Mouse (Mus musculus) forebrain, embryonic 10.5 days (tissue): ENCODE results near the gene Egfem1. TPM values are rescaled to one million over a fixed set of nuclear protein-coding genes. Genes with fewer than 3 reads are reported as not detected.

Experiments used
- DNase-seq: peaks from one replicate; pipeline ENCODE4 v3.0.0-alpha.2; 2017; ENCODE audit warnings: low spot score; ENCODE audit errors: extremely low spot score
- H3K27ac ChIP-seq: fragments of 300-500 bp; sonication (generic); 2 replicates; pipeline ENCODE4 v1.5.1; 2016; ENCODE audit warnings: mild to moderate bottlenecking
- H3K27me3 ChIP-seq: fragments of 300-500 bp; sonication (generic); 2 replicates; pipeline ENCODE4 v1.6.1; 2016; ENCODE audit warnings: mild to moderate bottlenecking; ENCODE audit not compliant: poor library complexity, severe bottlenecking
- H3K36me3 ChIP-seq: fragments of 300-500 bp; sonication (generic); replicated peaks from 2 replicates; pipeline ENCODE4 v1.6.1; 2016; ENCODE audit warnings: mild to moderate bottlenecking, moderate library complexity
- H3K4me1 ChIP-seq: fragments of 300-500 bp; sonication (generic); 2 replicates; pipeline ENCODE4 v1.6.1; 2016
- H3K4me3 ChIP-seq: fragments of 300-500 bp; sonication (generic); 2 replicates; pipeline ENCODE4 v1.5.1; 2016; ENCODE audit warnings: mild to moderate bottlenecking, moderate library complexity
- H3K9me3 ChIP-seq: fragments of 300-500 bp; sonication (generic); 2 replicates; pipeline ENCODE4 v1.6.1; 2016; ENCODE audit warnings: mild to moderate bottlenecking, moderate library complexity
- WGBS: fragments of 180-500 bp; shearing (Covaris S2); methylation state at CpG from one replicate; pipeline ENCODE4 v1.1.7; 2016; 5-methylcytosine and 5-hydroxymethylcytosine counted together
- polyA plus RNA-seq: library from polyadenylated mRNA; unstranded; fragments of >200 nt; fragmentation: Nextera tagmentation; extraction: Ambion mirVana; gene quantifications from 2 replicates; pipeline ENCODE4 v1.2.1, GENCODE M21; 2016

Gene Egfem1
- polyA plus RNA-seq, 1 experiment from 2014 or later, result 4.0 TPM

DNA sequence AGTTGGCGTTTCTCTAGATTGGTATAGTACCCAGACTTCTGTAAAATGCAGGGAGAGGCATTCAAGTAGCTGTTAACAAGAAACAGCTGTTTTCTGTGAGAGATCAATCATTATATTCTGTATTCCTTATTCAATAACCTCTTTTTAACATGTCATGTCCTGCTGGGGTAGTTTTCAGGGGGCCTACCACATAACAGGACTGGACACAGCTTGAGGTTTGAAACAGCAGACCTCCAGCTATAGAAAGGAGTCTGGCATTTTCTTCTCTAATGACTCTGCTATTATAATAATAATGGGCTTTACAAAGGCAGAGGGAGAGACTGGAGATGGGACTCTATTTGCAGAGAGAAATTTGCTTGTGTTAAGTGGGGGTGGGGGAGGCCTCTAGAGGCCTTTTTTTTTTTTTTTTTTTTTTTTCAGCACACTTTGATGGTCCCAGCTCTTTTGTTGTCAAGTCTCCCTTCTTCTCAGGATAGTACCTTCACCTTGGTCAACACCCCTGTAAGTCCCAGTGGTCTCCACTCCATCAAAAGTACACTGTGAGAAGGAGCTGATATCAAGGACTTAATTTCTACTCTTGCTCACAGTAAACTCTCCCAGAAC, 459.8 kb downstream of the Egfem1 start:
- 25% methylated on average over 1 of the region's 1 CpGs for whole genome bisulfite sequencing
- Histone ChIP-seq H3K4me3 (no peak overlapping the region), H3K27me3 (no peaks in the 10 kb centered on the region), H3K36me3 (no peaks in the 10 kb centered on the region), H3K9me3 (no peaks in the 10 kb centered on the region), H3K4me1 (peaks cover 40% of the 10 kb centered on the region), H3K27ac (peak overlapping the region; percentile 63; the same call in 1 of the 2 replicates)
- peak; percentile 17 for DNase-seq

DNA sequence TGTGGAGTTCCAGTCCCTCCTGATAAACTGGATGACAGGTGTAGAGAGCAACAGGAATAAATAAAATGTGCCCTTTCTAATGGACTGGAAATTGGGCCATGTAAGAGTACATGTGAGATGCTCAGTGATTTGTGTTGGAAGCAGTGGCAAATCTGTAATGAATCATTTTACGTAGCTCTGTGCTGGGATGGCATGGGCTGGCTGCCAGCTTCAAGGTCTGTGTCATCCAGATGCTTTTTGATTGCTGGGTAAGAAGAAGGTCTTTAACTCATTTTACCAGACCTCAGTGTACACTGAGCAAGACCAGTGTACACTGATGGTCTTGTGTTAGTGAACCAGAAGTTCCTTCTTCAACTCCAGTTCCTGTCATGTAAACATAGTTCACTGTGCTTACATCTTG, 462.2 kb downstream of the Egfem1 start:
- Histone ChIP-seq H3K36me3 (no peaks in the 10 kb centered on the region), H3K27me3 (no peaks in the 10 kb centered on the region), H3K4me1 (peaks cover 31% of the 10 kb centered on the region), H3K27ac (no peak overlapping the region), H3K9me3 (no peaks in the 10 kb centered on the region), H3K4me3 (no peak overlapping the region)
- DNase-seq, result no peak
- WGBS, result 91% methylated on average over 1 of the region's 1 CpGs

DNA sequence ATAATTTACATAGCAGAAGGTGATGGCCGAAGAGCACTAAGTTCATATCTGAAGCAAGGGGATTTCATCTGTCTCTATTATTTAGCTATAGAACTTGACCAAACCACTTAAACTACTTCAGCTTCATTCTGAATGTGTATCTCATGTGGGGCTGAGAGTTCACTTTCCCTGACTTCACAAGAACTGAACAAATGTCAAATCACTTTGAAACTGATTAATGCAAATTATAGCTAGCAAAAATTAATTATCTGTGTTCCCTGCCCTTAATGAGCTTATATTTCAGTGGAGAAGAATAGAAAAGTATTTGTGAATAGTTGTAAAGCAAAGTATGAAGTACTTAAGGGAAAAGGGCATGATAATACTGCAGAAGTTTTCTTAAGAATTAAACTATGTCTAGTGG, 481.3 kb downstream of the Egfem1 start:
- no peak overlapping the region for H3K27ac ChIP-seq
- no peaks in the 10 kb centered on the region for H3K36me3 ChIP-seq
- no peak for DNase-seq
- H3K4me1 ChIP-seq, result no peaks in the 10 kb centered on the region
- H3K27me3 ChIP-seq, result no peaks in the 10 kb centered on the region
- H3K9me3 ChIP-seq, result no peaks in the 10 kb centered on the region
- no peak overlapping the region for H3K4me3 ChIP-seq
- WGBS, result 98% methylated on average over 1 of the region's 1 CpGs

DNA sequence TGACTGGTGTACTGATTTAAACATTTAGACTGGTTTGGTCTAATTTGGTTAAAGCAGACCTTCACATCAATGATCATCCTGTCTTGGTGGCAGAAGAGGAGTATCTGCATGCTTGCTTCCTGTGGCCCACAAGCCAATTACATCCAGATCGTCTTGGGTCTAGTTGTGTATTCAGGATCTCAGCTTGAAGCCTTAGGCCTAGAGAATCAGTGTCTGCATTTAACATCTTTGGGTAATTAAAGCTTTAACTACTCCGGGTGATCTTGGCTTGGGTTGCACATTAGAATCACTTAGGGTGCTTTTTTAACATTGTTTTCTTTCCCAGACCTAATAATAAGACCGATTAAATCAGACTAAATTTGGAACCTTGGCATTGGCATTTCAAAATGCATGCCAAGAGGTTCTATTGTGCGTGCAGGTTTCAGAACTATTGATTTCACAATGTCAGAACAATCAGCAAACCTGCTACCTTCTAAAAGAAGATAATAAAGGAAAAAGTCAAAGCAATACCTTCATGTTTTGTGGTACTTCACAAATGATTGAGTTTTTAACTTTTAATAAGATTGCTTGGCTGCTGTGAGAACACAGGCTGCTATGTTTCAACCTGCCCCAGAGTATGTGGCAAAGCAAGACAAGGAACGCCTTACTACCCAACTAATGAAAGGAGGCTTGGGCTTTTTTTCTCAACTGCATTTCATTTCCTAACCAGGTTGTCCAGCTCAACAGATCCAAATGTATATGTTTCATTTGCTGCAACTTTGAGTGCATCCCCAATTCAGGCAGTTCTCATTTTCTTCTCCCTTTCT, 496.4 kb downstream of the Egfem1 start:
- 50% methylated on average over 5 of the region's 5 CpGs for WGBS
- H3K36me3 ChIP-seq, result no peaks in the 10 kb centered on the region
- H3K27ac ChIP-seq, result no peak overlapping the region
- peaks cover 6% of the 10 kb centered on the region for H3K4me1 ChIP-seq
- H3K27me3 ChIP-seq, result no peaks in the 10 kb centered on the region
- no peaks in the 10 kb centered on the region for H3K9me3 ChIP-seq
- H3K4me3 ChIP-seq, result no peak overlapping the region
- DNase-seq, result no peak

DNA sequence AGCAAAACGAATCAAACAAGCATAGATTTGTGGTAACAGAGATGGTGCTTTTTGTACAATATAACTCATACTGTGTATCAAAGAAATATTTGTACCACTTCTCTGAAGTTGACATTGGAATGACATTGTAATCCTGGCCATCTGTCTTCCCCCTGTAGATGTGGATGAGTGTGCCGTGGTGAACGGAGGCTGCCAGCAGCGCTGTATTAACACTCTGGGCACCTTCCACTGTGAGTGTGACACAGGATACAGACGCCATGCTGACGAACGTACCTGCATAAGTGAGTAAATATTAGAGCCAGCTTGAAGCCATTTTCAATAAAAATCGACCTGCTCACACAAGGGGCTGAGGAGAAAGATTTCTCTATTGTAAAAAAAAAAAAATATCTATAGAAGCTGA, 500.9 kb downstream of the Egfem1 start:
- H3K4me1 ChIP-seq, result peaks cover 6% of the 10 kb centered on the region
- H3K9me3 ChIP-seq, result no peaks in the 10 kb centered on the region
- WGBS, result 83% methylated on average over 8 of the region's 8 CpGs
- H3K36me3 ChIP-seq, result no peaks in the 10 kb centered on the region
- DNase-seq, result no peak
- no peak overlapping the region for H3K27ac ChIP-seq
- H3K27me3 ChIP-seq, result no peaks in the 10 kb centered on the region
- H3K4me3 ChIP-seq, result no peak overlapping the region

DNA sequence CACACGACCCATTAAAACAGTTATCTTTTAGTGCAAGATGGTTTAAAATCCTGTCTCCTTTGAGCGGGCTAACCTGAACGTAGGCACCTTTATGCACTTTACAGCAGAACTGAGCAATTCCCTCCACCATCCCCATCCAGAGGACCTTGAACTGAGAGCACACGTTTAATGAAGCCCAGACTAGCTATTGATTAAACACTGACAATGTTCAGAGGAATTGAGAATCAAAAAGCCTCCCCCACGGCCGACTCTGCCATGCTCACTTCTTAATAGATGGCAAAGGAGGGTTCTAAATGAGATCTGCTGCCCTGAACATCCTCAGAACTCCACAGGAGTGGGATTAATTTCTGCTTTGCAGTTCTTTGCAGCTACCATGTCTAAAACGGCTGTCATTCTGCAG, 520.3 kb downstream of the Egfem1 start:
- no peak for DNase-seq
- Histone ChIP-seq H3K36me3 (no peaks in the 10 kb centered on the region), H3K9me3 (no peaks in the 10 kb centered on the region), H3K4me1 (peaks cover 18% of the 10 kb centered on the region), H3K27me3 (no peaks in the 10 kb centered on the region), H3K27ac (no peak overlapping the region), H3K4me3 (no peak overlapping the region)
- WGBS, result 61% methylated on average over 7 of the region's 7 CpGs

DNA sequence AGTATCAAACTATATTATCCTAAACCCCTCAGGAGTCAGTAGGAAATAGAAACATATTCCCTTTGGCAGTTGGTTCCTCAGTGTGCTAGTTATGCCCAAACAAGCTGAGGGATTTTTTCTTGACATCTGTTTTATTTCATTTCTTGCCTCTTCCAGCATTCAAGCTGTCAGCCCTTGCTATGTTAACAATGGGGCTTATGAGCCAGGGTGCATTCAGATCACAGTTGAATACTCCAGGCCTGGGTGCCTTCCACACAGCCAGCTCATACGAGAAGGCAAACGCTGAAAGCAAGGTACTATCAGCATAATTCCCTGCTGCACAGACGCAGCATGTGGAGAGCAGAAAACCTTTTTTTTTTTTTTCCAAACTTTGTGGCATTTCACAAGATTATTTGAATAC, 526.9 kb downstream of the Egfem1 start:
- Histone ChIP-seq H3K4me3 (no peak overlapping the region), H3K27ac (no peak overlapping the region), H3K36me3 (no peaks in the 10 kb centered on the region), H3K27me3 (no peaks in the 10 kb centered on the region), H3K9me3 (no peaks in the 10 kb centered on the region), H3K4me1 (peaks cover 3% of the 10 kb centered on the region; the same call in 1 of the 2 replicates)
- 63% methylated on average over 3 of the region's 3 CpGs for WGBS
- no peak for DNase-seq

DNA sequence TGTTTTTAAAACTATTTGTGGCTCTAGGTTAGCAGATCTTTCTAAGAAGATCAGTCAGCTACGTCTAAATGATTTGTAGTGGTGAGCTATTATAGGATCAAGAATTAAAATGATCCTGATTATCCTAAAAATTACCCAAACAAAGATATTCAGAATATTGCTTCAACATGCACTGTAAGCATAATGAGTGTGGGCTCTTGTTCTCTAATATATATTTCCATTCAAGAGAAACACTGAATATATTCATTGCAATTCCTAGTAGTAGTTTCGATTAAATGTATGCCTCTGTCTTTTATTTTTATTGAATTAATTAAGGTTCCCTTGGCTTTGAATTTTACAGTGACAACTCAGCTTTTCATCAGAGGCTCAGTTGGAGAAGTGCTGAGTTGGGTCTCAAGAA, 527.4 kb downstream of the Egfem1 start:
- H3K4me1 ChIP-seq, result peaks cover 3% of the 10 kb centered on the region; the same call in 1 of the 2 replicates
- DNase-seq, result no peak
- H3K27me3 ChIP-seq, result no peaks in the 10 kb centered on the region
- H3K27ac ChIP-seq, result no peak overlapping the region
- no peaks in the 10 kb centered on the region for H3K9me3 ChIP-seq
- 85% methylated on average over 2 of the region's 2 CpGs for WGBS
- no peaks in the 10 kb centered on the region for H3K36me3 ChIP-seq
- no peak overlapping the region for H3K4me3 ChIP-seq

DNA sequence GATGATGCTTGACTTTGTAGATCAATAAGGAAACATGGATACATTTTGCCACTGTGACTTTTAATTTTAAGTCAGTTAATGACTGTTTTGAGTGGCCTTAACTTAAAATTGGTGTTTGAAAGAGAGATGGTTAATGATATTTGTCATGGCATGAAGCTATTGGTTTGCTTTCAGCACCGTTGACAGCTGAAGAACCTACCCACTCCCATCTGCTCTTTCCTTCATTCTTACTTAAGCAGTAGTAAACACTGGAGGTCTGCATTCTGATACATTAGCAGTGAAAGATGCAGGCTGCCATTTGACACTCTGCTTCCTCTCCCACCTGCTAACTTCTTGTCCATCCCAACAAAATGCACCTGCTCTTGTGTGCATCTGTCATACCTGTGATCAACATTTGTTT, 537.8 kb downstream of the Egfem1 start:
- Histone ChIP-seq H3K4me3 (no peak overlapping the region), H3K27me3 (no peaks in the 10 kb centered on the region), H3K27ac (no peak overlapping the region), H3K36me3 (no peaks in the 10 kb centered on the region), H3K4me1 (no peaks in the 10 kb centered on the region), H3K9me3 (no peaks in the 10 kb centered on the region)
- WGBS, result 86% methylated on average over 1 of the region's 1 CpGs
- DNase-seq, result no peak

DNA sequence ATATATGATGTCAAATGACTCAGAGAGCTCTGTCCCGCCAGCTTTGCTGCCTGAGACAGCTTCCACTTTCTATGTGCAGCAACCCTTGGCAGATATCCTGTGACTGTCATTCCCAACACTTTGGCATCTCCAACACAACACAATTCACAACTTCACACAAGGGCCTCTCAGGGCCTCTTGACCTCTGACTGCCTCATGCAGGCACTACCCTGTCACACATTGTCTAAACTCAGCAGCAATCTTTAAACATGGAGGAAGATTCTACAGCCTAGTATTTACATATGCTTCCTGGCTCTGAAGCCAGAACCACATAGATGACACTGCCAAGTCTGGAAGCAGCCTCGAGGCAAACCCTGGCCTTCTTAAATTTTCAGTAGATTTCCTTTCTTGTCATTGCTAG, 558.0 kb downstream of the Egfem1 start:
- Histone ChIP-seq H3K27ac (no peak overlapping the region), H3K4me1 (no peaks in the 10 kb centered on the region), H3K36me3 (no peaks in the 10 kb centered on the region), H3K9me3 (no peaks in the 10 kb centered on the region), H3K4me3 (no peak overlapping the region), H3K27me3 (no peaks in the 10 kb centered on the region)
- WGBS, result 77% methylated on average over 2 of the region's 2 CpGs
- no peak for DNase-seq

DNA sequence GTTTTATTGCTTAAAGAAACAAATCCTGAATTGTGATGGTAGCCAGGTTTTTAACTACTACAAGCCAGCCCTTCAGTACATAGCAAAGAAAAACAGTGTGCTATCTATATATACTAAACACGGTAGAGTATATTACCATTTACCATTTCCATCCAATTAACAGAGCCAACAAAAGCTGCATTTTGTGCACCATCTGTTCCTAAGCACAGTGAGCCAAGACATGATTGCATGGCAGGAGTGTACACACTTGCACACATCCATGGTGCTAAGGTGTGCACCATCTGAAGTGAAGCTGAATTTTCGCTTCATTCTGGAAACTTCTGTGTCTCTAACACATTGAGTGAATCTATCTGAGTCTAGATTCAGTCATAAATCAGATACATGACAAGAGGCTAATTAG, 585.0 kb downstream of the Egfem1 start:
- Histone ChIP-seq H3K36me3 (no peaks in the 10 kb centered on the region), H3K4me3 (no peak overlapping the region), H3K27me3 (no peaks in the 10 kb centered on the region), H3K9me3 (peaks cover 3% of the 10 kb centered on the region; the same call in 1 of the 2 replicates), H3K27ac (no peak overlapping the region), H3K4me1 (no peaks in the 10 kb centered on the region)
- WGBS, result 97% methylated on average over 2 of the region's 2 CpGs
- DNase-seq, result no peak

DNA sequence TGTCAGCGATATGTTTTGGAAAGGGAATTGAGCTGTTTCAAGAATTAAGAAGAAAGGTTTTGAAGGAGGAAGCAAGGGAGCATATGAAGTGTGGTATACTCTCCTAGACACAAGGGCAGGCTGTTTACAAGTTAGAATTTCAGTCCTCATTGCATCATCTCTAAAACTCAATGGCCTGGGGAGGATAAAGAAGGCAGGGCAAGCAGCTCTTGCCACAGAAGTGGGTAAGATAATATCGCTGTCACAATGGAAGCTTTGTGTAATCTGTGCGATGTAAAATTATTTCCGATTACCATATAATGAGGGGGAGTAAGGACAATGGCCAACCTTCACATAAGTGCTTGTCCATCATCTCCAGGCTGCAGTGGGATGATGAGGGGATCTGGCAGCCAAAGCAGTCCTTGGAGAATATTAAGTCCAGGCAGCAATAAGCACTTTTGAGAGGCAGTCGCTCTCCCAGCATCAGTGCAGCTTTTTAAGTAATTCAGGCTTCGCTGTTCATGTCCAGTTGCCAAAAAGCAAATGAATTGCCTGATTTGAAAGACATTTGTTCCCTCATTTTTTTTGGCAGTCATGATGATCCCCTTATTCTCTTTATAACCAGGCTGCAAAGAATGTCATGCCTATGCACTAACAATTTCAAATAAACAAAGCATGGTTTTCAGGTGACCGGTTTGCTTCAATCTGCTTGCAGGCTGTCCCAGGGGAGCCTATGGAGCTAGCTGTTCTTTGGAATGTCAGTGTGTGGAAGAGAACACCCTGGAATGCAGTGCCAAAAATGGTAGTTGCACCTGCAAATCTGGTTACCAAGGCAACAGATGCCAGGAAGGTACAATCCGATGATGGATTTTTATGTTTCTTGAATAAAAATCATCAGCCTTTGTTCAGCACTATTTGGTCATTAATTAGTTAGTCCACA, 607.8 kb downstream of the Egfem1 start:
- no peak for DNase-seq
- Histone ChIP-seq H3K27me3 (no peaks in the 10 kb centered on the region), H3K36me3 (no peaks in the 10 kb centered on the region), H3K27ac (no peak overlapping the region), H3K4me3 (no peak overlapping the region), H3K4me1 (peaks cover 14% of the 10 kb centered on the region), H3K9me3 (no peaks in the 10 kb centered on the region)
- WGBS, result 83% methylated on average over 8 of the region's 8 CpGs

DNA sequence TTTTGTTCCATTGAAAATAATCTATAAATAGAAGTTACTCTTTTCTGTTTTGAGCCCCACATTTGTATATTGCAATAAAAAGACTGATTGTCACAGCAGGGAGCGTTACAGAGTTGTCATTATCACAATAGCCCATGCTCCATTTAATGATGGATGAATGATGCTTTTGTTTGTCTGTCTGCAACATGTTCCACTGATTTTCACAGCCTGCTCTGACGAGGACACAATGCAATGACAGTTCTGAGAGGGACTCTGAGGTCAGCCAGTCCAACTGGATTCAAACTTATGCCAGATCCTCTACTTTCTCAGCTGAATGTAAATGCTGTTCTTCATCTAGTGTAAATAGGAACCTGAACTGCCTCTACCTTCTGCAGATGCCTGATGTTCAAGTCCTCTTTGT, 619.3 kb downstream of the Egfem1 start:
- Histone ChIP-seq H3K4me1 (peaks cover 5% of the 10 kb centered on the region; the same call in 1 of the 2 replicates), H3K9me3 (no peaks in the 10 kb centered on the region), H3K4me3 (no peak overlapping the region), H3K36me3 (no peaks in the 10 kb centered on the region), H3K27ac (no peak overlapping the region), H3K27me3 (no peaks in the 10 kb centered on the region)
- 25% methylated on average over 2 of the region's 2 CpGs for WGBS
- no peak for DNase-seq
